Mouse (Mus musculus): ENCODE data around the gene Zfp444. TPM values are rescaled to one million over a fixed set of nuclear protein-coding genes. Genes with fewer than 3 reads are reported as not detected.

Zfp444 gene
- total RNA-seq (2014; fragmentation: Nextera tagmentation) (11.6 and 14.7 TPM in 2 replicates), total RNA-seq (2017) (20.1 and 23.3 TPM in 2 replicates)

DNA sequence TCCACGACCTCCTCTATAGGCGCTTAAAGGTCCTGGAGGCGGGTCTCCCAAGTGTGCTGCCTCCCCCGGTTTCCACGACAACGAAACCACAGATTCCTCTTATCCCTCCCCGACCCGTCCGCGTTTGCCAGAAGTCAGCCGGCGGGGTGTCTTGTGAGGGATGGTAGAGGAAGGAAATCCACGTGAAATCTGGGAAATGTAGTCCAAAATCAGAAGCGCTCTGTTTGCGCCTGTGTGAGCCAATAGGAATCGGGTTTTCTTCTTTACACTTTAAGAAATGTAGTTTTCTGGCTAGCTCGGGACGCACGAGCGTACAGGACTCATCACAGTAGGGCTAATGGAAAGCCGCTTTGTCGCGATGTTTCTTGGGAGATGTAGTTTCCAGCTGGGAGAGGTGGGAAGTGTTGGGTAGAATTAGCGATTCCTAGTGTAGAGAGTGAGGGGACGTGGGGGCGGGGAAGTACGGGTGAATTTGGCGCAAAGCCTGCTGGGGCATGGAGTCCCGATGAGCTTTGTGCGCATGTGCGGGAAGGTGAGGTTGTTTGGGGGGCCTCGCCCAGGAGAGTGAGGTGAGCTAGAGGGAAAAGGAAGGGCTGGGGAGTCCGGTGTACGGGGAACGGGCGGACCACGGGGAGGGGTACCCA, at the start of gene Zfp444:
Zfp444 (plus strand) TSS at position 221 of the 644 bp plus-strand sequence.
- ATAC-seq (replicated peaks; ENCODE audit: poor library complexity, severe bottlenecking) = peak; percentile 77

DNA sequence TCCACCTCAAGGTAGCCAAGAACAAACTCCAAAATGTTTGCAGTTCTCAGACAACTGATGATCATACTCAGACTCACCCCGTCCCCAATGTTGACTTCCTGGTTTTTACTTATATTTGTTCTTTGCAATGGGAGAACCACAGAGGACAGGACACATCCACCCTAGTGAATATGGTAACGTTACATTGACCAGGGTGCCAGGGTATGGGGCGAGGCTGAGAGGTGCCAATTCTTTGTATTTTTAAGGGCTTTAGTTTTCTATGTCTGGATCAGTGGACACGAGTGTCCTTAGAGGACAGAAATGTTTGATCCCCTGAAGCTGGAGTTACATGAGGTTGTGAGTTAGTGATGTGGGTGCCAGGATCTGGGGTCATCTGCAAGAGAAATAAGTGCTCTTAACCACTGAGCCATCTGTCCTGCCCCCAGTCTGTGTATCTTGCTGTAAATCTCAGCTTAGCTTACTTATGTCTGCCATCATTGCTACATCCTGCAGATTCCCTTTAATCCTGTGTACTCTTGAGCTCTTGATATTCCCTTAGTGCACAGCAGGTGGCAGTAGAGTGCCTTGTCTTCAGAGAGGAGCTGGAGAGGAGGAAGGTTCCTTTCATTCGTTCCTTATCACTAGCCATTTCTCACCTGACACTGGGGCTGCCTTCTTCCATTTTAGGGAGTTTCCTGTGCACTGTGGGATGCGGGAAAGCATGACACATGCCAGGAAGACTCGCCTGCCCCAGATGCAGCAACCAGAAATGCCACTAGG, 45.2 kb upstream of the Zfp444 start:
- ATAC-seq (replicated peaks; ENCODE audit: poor library complexity, severe bottlenecking) = peak; percentile 92

DNA sequence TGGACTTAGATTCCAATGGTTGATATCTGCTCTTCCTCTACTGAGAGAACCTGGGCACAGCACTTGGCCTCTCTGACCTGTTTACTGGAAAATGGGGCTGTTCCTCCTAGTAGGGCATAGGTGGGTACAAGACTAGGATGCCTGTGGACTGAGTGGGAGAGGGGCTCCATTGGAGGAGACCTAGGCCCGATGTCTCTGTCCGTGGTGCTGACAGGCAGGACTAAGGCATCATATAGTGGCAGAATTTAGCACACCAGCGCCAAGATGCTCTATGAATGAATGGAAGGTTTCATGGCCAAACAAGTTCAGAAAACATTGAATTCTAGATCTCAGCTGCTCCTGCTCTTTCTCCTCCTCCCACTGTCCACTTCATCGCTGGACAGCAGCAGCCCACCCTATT, 41.7 kb upstream of the Zfp444 start:
- ATAC-seq (replicated peaks; ENCODE audit: poor library complexity, severe bottlenecking) = no peak

DNA sequence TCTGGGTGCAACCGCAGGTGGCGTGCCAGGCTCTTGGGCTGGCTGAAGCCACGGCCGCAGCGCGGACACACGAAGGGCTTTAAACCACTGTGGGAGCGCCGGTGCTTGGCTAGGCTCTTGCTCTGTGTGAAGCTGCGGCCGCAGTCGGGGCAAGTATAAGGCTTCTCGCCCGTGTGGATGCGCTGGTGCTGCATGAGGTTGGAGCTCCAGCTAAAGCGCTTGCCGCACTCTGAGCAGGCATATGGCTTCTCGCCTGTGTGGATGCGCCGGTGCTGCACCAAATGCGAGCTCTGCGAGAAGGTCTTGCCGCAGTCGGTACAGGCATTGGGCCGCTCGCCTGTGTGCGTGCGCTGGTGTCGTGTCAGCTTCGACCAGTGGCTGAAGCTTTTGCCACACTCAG, 39.4 kb upstream of the Zfp444 start:
- no peak for ATAC-seq (replicated peaks; ENCODE audit: poor library complexity, severe bottlenecking)

DNA sequence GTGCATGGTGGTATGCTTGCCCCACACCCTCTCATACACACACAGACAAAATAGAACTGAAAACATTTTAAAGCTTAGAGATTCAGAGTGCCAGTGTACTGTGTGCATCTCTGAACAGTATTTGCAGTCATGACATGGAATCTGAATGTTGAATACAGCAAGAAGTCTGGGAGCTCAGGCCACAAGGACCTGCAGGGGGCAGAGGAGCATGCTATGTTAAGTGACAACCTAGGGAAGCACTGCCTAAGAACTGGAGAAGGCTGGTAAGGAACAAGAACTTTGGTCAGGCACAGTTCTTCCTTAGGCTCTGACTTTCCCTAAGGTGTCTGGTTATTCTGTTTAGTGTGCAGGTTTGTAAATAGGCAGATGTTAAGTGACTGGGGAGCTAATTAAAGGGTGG, 35.5 kb upstream of the Zfp444 start:
- ATAC-seq (replicated peaks; ENCODE audit: poor library complexity, severe bottlenecking) = no peak; the same call in 1 of the 2 replicates

DNA sequence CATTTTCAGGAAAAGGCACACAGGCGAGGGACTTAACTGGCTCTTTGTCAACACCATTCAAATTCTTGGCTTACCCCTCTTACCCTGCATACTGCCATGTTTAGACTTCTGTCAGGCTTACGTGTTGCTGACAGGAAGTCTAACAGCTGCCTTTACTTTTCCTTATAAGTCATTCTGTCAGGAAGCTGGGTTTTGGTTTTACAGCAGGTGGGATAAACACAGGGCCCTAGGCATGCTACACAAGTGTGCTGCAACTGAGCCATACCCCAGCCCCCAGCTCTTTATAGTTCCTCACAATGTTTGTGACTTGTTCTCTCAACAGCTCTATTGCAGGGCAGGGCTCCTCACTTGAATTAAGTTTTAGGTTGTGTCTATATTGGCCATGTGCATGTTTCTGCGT, 32.7 kb upstream of the Zfp444 start:
- no peak for ATAC-seq (replicated peaks; ENCODE audit: poor library complexity, severe bottlenecking)

DNA sequence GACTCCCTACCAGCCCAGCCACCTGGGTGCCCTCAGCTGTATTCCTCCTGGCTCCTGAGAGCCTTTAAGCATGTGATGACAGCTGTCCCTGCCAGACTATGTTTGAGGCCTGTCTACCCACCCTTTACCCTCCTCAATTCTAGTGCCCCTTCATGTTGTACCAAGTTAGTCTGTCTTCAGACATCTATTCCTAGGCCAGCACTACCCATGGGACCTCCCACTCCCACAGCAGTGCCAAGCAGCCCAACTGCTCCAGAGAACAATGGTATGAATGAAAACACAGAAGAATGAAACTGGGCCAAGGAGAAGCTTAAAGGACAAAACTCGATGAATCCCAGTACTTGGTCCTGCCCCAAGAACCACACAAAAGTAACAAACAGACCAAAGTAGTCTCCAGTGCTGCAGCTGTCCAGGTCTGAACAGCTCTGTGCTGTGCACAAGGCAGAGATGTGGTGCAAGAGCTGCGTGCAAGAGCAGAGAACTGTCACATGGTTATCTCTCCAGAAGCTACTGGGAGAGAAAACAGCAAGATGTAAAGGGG, 28.0 kb upstream of the Zfp444 start:
- ATAC-seq (replicated peaks; ENCODE audit: poor library complexity, severe bottlenecking) = peak; percentile 49

DNA sequence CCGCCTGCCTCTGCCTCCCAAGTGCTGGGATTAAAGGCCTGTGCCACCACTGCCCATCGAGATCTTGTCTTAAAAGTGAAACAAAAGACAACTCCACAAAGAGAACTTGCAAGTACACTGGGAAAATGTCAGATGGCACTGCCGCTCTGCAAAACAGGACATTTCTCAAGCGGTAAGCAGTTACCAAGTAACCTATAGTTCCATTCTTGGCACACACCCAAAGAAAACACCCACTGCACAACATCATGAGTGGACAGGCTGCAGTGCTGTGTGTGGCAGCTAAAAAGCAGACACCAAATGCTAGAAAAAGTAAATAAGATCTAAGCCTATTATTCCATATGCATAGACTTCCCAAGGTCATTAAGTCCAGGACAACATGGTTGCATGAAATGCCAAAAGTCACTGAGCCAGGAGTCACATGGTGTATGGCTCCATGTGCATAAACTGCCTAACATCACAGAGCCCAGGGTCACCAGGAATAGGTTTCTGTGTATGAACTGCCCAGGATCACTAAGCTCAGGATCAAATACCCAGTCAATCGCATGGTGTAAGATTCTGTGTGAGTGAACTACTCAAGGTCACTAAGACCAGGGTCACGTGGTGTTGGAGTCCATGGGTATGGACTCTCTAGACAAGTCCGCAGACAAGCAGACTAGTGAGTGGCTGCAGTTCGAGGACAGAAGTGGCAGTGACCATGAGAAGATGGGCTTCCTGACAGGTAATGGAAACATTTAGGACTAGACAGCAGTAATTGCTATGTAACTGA, 26.4 kb upstream of the Zfp444 start:
- ATAC-seq (replicated peaks; ENCODE audit: poor library complexity, severe bottlenecking) = peak; percentile 14; the same call in 1 of the 2 replicates

DNA sequence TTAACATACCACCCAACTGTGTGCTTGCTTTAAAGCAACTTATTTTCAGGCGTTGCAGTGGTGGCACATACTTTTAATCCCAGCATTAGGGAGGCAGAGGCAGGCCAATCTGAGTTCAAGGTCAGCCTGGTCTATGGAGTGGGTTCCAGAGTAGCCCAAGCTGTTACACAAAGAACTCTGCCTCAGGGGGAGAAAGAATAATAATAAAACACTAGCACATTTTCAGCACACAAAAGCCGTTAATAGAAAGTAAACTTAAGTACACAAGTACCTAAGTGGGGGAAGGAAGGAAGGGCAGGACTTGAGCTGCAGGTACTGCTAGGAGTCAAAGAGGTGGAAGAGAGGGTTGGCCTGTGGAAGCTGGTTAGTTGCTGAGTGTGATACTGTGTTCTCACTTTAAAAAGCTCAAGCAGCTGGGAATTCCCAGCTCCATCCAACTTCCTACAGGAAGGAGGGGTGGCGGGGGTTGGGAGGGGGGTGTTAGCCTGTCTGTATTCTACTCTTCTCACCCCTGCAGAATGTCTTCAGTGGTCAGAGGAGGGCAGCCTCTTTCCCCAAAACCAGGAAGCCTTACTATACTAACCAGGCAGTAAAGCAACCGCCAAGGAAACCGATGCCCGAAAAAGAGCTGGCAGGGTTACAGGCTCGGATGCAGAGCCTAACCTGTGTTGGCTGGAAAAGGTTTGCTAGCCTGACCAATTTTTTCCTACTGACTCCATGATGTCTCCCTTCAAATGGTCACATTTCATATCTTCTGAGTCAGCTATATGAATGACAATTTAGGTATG, 25.6 kb upstream of the Zfp444 start:
- no peak for ATAC-seq (replicated peaks; ENCODE audit: poor library complexity, severe bottlenecking)

DNA sequence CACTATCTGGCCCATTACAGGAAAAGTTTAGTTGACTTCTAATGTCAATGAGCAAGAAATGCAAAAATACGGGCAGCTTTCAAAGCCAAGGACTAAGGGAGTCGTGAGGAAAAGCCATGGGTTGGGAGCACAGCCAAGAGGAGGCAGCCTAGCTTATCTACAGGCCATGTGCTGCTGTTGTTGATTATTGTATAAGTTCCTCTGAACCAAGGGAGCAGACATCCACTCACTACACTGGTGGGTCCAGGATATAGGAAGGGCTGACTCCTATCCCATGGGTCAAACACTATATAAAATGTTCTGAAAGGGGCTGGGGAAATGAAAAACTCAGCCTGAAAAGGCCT, 25.1 kb upstream of the Zfp444 start:
- no peak for ATAC-seq (replicated peaks; ENCODE audit: poor library complexity, severe bottlenecking)

DNA sequence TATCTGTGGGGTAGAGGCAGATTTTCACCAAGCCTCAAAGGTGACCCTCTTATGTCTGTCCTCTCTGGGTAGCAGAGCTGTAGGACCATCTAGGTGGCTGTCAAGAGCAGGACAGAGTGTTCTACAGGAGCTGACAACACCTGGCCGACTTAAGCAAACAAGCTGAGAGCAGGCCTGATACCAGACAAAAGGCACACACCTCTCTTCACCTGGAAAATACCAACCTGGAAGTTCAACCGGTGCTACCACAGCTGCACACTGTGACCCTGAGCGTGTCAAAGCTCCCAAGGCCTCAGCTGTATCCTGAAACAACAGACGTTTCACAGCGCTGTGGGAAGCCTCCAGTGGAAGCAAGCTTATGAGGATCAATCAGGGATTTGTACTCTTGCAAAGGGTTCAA, 24.3 kb upstream of the Zfp444 start:
- ATAC-seq (replicated peaks; ENCODE audit: poor library complexity, severe bottlenecking) = no peak

DNA sequence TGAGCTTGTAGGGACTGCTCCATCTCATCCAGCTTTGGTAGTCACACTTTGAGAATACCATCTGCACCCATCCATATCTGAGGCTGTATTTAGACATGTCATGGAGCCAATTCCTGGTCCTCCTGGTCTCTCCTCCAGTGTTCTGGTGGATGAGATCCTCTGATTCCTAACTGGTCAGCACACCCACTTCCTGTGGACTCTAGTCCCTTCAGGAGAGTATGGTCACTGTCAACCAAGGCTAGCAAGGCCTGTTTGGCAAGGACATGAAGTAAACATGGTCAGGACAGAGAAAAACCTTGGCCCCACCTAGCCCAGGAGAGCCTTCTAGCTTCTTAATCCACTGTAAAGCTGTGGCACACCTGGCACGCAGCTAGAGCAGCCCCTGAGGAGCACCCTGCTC, 20.8 kb upstream of the Zfp444 start:
- ATAC-seq (replicated peaks; ENCODE audit: poor library complexity, severe bottlenecking) = no peak

DNA sequence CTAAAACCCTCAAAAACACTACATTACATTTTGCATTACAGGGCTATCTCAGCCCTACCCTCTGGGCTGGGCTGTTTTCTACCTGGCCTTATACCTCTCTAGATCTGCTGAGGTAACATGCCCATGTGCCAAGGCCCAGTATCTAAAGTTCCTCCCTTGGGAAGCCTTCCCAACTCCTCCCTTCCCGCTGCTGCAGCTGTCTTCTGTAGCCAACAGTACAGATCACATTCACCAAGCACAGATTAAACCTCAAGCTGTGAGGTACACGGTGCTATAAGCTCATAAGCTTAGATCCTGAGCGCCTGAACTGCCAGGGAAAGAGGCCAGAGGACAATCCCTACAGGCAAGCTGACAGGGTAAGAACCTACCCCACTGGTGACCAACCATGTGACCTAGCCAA, 20.0 kb upstream of the Zfp444 start:
- ATAC-seq (replicated peaks; ENCODE audit: poor library complexity, severe bottlenecking) = no peak

DNA sequence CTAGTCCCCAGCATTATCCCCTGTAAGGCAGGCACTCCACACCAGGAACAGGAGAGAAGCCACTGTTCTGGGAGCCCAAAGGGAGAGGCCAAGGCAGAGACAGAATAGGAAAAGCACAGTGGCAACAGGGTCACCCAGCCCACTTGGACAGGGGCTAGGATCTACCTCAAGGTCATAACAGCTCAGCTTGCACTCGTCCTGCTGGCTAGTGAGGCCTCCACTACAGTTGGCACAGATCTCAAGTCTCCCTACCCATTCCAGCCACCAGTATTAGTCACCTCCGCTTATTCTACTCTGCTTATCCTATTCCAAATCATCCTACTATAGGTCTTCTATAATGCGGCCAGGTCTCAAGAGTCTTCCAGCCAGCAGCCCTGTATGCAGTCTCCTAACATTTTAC, 18.9 kb upstream of the Zfp444 start:
- ATAC-seq (replicated peaks; ENCODE audit: poor library complexity, severe bottlenecking) = no peak

DNA sequence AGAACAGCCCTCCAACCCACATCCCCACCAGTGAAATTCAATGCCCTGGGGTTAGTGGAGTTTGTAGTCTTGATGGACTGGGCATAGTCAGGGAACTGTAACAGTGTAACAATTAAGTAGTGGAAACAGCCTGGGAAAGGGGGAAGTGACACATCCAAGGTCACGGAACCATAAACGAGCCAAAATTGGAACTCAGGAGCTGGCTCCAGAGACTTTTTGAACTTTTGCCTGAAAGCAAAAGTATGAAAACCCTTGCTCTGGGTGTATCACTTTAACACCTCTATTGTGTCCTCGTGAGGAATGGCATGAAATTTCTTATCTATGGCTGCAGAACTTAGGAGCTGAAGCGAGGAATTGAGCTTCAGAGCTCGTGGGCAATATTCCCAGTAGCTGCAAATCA, 17.9 kb upstream of the Zfp444 start:
- no peak for ATAC-seq (replicated peaks; ENCODE audit: poor library complexity, severe bottlenecking)

DNA sequence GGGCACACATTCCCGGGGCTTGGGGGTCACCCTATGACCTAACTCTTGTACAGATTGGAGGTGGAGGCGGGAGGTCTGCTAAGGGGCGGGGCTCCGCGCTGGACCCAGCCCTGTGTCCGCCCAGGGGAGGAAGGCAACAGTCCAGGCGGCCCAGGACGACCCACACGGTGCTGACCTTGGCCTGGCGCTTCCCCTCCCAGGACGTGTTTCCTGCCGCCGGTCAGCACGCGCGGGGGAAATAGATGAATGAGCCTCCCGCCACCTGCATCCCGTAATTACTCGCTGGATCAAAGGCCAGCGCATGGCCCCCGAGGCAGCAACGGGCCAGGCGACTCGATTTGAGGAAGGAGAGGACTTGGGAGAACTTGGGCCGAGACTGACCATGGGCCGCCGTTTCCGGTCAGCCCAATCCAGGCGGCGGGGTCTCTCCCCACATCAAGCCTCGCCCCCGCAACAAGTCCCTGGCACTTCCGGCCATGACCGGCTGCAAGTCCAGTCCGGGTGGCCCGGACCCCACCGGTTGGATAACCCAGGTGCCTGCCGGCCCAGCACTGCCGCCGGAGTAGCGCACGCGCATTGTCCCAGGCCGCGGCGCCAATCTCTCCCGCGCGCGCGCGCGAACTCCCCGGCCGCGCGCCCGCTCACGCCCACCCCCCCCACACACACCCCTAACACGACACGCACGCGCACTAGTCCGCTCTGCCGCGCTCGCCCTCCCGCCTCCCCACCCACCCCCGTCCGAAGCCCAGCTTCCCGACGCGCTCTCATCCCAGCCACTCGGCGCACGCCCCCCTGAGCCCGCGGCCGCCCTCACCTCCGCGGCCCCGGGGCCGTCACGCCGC, 16.8 kb upstream of the Zfp444 start:
- ATAC-seq (replicated peaks; ENCODE audit: poor library complexity, severe bottlenecking) = peak; percentile 31

DNA sequence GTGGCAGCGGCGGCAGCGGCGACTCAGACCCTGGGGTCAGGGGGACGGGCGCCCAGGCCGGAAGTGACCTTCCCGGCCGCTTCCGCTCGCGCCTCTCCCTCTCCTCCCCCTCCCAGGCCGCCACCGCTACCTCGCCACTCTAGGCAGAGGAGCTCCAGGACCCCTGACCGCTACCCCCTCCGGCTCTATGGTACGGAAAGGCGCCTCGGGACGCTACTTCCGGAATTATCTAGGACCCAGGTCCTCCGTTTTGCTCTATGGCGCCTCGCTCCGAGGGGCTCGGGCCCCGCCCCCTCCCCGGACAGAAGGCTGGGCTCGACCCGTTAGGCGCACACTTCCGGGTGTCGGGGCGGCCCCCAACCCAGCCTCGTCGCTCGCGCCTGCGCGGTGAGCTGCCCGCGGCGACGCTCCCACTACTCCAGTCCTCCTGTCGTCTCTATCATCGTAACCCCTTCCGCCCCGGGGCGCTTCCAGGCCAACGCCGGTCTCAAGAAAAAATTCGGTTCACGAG, 16.1 kb upstream of the Zfp444 start, which contains the start of gene Zfp787:
Zfp787 (minus strand) TSS at position 97 of the 511 bp plus-strand sequence.
- peak; percentile 73 for ATAC-seq (replicated peaks; ENCODE audit: poor library complexity, severe bottlenecking)

DNA sequence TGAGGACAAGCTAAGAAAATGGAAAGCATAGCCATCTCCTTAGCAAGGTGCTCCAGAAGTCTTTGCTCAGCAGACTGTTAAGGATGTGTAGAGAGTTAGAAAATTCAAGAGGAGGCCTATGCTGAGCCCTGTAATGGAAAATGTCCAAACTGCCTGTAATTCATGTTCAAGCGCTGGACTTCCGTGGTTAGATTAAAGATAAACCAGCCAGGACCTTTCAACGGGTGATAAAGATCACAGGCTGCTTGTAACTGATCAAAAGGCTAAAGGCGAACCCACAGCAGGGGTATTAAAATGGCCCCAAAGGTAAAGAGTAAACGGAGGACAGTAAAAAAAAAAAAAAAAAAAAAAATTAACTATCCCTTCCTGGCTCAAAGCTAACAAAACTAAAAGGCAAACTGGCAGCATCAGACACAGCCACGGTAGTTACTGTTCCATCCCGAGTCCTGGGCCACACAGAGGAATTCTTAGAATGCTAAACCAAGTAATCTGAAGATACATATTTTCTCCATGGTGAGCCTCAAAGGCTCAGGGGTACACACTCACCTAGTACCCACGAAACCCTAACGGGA, 15.0 kb upstream of the Zfp444 start:
- ATAC-seq (replicated peaks; ENCODE audit: poor library complexity, severe bottlenecking) = no peak

DNA sequence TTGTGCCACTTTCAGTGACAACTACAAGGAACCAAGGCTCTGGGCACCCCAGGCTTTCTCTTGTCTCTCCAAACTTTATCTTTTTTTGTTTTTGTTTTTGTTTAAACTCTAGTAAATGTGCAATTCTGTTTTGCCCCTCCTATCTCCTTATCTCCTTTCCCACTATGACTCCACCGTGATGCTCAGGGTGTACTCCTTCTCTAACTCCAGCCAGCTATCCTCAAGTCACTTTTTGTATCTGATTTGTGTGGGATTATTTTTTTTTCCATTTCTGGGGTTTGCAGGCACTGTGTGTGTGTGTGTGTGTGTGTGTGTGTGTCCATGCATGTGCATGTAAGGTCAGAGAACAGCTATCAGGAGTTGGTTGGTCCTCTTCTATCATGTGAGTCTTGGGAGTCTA, 14.5 kb upstream of the Zfp444 start:
- ATAC-seq (replicated peaks; ENCODE audit: poor library complexity, severe bottlenecking) = no peak

Data from granulocyte monocyte progenitor cell, adult 5-6 weeks (primary cell).